In the genomic region with DNA sequence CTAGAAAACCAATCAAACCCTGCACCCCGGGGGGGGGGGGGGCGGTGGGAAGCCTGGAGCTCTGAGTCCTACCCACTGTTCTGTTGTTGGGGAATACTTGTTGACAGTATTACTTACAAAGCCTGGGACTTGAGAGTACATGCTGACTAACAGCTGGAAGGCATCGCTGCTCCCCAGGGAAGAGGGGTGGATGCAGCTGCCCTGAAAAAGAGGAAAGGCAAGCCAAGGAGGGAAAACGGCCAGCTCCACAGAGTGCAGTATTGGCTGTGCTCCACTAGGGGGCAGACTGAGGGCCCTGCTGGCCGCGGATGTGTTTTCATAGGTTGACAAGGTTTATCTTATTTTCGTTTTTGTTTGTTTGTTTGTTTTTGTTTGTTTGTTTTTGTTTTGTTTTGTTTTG, we compare ENCODE assay signal across 9 mouse cellular contexts. TPM values are rescaled to one million over a fixed set of nuclear protein-coding genes. Genes with fewer than 3 reads are reported as not detected.
A peak's percentile ranks its signal among the peaks of the same experiment; 100 is the strongest.
DNase-seq lines count a peak whose midpoint lies in the region; TF ChIP-seq lines count a peak whose summit lies in the region.
"Had no signal": no experiment of that assay in that cellular context is flagged by ENCODE, and none has a peak within 500 bp of the region (broad histone marks: within the 10 kb centered on the region; RNA-seq: fewer than 3 reads in every experiment).

No protein-coding gene starts in this region.

- no peak overlapping the region for H3K4me3 ChIP-seq in cerebellum, adult 2 months (replicated peaks; ENCODE audit: insufficient read depth, low read depth, low read length)
- no peak overlapping the region for H3K4me3 ChIP-seq in limb, embryonic 10.5 days

- H3K4me1 ChIP-seq in cerebellum, adult 2 months (ENCODE audit: control insufficient read depth, insufficient read depth, low read length) = no peaks in the 10 kb centered on the region
- no peaks in the 10 kb centered on the region for H3K4me1 ChIP-seq in limb, embryonic 10.5 days

- H3K27me3 ChIP-seq in cerebellum, adult 2 months (ENCODE audit: control insufficient read depth, insufficient read depth, low read length) = no peaks in the 10 kb centered on the region
- H3K27me3 ChIP-seq in limb, embryonic 10.5 days (ENCODE audit: low read depth, poor library complexity, severe bottlenecking) = 0 out of 2 replicates have a peak, but pooled peaks cover 11% of the 10 kb centered on the region

- 14% methylated on average over 7 of the region's 7 CpGs for WGBS in cerebellum, adult 2 months
- WGBS in limb, embryonic 10.5 days = 37% methylated on average over 7 of the region's 7 CpGs

- no peaks in the 10 kb centered on the region for H3K9me3 ChIP-seq in limb, embryonic 10.5 days (replicated peaks)

- no peaks in the 10 kb centered on the region for H3K36me3 ChIP-seq in limb, embryonic 10.5 days

- no peak overlapping the region for H3K27ac ChIP-seq in cerebellum, adult 2 months (ENCODE audit: insufficient read depth, low read length)
- no peak overlapping the region for H3K27ac ChIP-seq in limb, embryonic 10.5 days

- peak; percentile 73 for TF ChIP-seq CTCF in cerebellum, adult 2 months (IDR thresholded peaks at IDR 0.05; ENCODE audit: borderline replicate concordance, insufficient read depth, low read depth, low read length)

- DNase-seq in left cerebral cortex, adult 18-20 months (ENCODE audit: low spot score in 2 of 2) = peak; percentile 57 to 64
- no peak for DNase-seq in left cerebral cortex, postnatal 25 days (ENCODE audit: low spot score in 2 of 2)
- peak; percentile 28 for DNase-seq in MN1 (ENCODE audit: low spot score)
- peak; percentile 35 to 55 for DNase-seq in cerebellum, adult 2 months
- DNase-seq in gastrocnemius, postnatal 36 days = peak; percentile 83 to 88
- peak; percentile 66 for DNase-seq in limb, embryonic 10.5 days (ENCODE audit: low spot score)
- peak; percentile 18 for DNase-seq in retina, adult 2 months (ENCODE audit: low read depth, low spot score)
- no peak for DNase-seq in frontal cortex, postnatal 14 days (ENCODE audit: low spot score in 2 of 2)

- no peak for TF ChIP-seq POLR2A in cerebellum, adult 2 months (IDR thresholded peaks at IDR 0.05; ENCODE audit: borderline replicate concordance, insufficient read depth, low read length)

- intact Hi-C loops in left cerebral cortex, postnatal 25 days (cut with DNase I) = no loop called here
- intact Hi-C loops in gastrocnemius, postnatal 36 days (cut with DNase I) = no loop called here

RNA-seq across cellular contexts. Expression of a gene that starts 14.8 kb away (rescaled TPM):
- total RNA-seq in left cerebral cortex, adult 18-20 months (2021) = 10 to 100 TPM in 1 of 2 experiments, 1 to 10 TPM in 1; 9.8 to 13.7 TPM
- 1 to 10 TPM; 3.1 to 6.6 TPM for total RNA-seq in left cerebral cortex, postnatal 25 days (2021)
- polyA plus RNA-seq in cerebellum, adult 2 months (2012; rRNA removed) = 0.59 and 0.60 TPM in 2 replicates
- not detected for total RNA-seq in gastrocnemius, postnatal 36 days (2021)
- polyA plus RNA-seq in limb, embryonic 10.5 days (2016; fragmentation: Nextera tagmentation; extraction: Ambion mirVana) = 0.05 TPM in 1 of 2 replicates, not detected in the other
- total RNA-seq: hematopoietic stem cell, adult 5-6 weeks had no signal

RNA-seq across cellular contexts. Expression of a gene that starts 26.0 kb away (rescaled TPM):
- total RNA-seq in left cerebral cortex, adult 18-20 months (2021) = 10 to 100 TPM; 10.2 to 11.7 TPM
- total RNA-seq in left cerebral cortex, postnatal 25 days (2021) = 1 to 10 TPM; 3.6 to 5.1 TPM
- polyA plus RNA-seq in cerebellum, adult 2 months (2012; rRNA removed) = 5.2 and 5.5 TPM in 2 replicates
- total RNA-seq in gastrocnemius, postnatal 36 days (2021) = not detected
- polyA plus RNA-seq in limb, embryonic 10.5 days (2016; fragmentation: Nextera tagmentation; extraction: Ambion mirVana) = 0.15 TPM in 1 of 2 replicates, not detected in the other

RNA-seq across cellular contexts. Expression of a gene that starts 45.9 kb away (rescaled TPM):
- total RNA-seq in left cerebral cortex, adult 18-20 months (2021) = 1 to 10 TPM; 4.4 to 6.8 TPM
- 1 to 10 TPM; 3.1 to 6.4 TPM for total RNA-seq in left cerebral cortex, postnatal 25 days (2021)
- polyA plus RNA-seq in cerebellum, adult 2 months (2012; rRNA removed) = 10.8 and 16.0 TPM in 2 replicates
- not detected for total RNA-seq in gastrocnemius, postnatal 36 days (2021)
- 0.28 and 0.39 TPM in 2 replicates for polyA plus RNA-seq in limb, embryonic 10.5 days (2016; fragmentation: Nextera tagmentation; extraction: Ambion mirVana)
- total RNA-seq: hematopoietic stem cell, adult 5-6 weeks had no signal

RNA-seq across cellular contexts. Expression of a gene that starts 49.2 kb away (rescaled TPM):
- under 1 TPM; 0.53 to 0.98 TPM for total RNA-seq in left cerebral cortex, adult 18-20 months (2021)
- 1 to 10 TPM in 1 of 2 experiments, under 1 TPM in 1; 0.44 to 1.1 TPM for total RNA-seq in left cerebral cortex, postnatal 25 days (2021)
- polyA plus RNA-seq in cerebellum, adult 2 months (2012; rRNA removed) = 1.3 and 1.4 TPM in 2 replicates
- total RNA-seq in gastrocnemius, postnatal 36 days (2021) = not detected
- 0.15 and 0.29 TPM in 2 replicates for polyA plus RNA-seq in limb, embryonic 10.5 days (2016; fragmentation: Nextera tagmentation; extraction: Ambion mirVana)
- total RNA-seq: hematopoietic stem cell, adult 5-6 weeks had no signal

RNA-seq across cellular contexts. Expression of a gene that starts 51.4 kb away (rescaled TPM):
- total RNA-seq in left cerebral cortex, adult 18-20 months (2021) = under 1 TPM; 0.42 to 0.79 TPM
- under 1 TPM; 0.39 to 0.48 TPM for total RNA-seq in left cerebral cortex, postnatal 25 days (2021)
- 0.44 and 0.59 TPM in 2 replicates for polyA plus RNA-seq in cerebellum, adult 2 months (2012; rRNA removed)
- not detected for total RNA-seq in gastrocnemius, postnatal 36 days (2021)
- polyA plus RNA-seq in limb, embryonic 10.5 days (2016; fragmentation: Nextera tagmentation; extraction: Ambion mirVana) = 0.53 and 0.90 TPM in 2 replicates
- total RNA-seq: hematopoietic stem cell, adult 5-6 weeks had no signal

Comparison
In these comparisons a context has a peak if more than half of its experiments do, and no peak if none do; other contexts are left out.
1. DNase-seq: peak in left cerebral cortex, adult 18-20 months (2 of 2), MN1 (single experiment), cerebellum, adult 2 months (2 of 2), gastrocnemius, postnatal 36 days (2 of 2), limb, embryonic 10.5 days (single experiment) and retina, adult 2 months (single experiment); none in left cerebral cortex, postnatal 25 days (0 of 2) and frontal cortex, postnatal 14 days (0 of 2).
2. RNA of a gene that starts 26.0 kb away (total RNA-seq): 10.2 to 11.7 TPM in left cerebral cortex, adult 18-20 months and 3.6 to 5.1 TPM in left cerebral cortex, postnatal 25 days; not detected in gastrocnemius, postnatal 36 days; every median in the first group is over 4 times any median in the second.